ENCODE assay signal across 26 mouse cellular contexts in the genomic region with DNA sequence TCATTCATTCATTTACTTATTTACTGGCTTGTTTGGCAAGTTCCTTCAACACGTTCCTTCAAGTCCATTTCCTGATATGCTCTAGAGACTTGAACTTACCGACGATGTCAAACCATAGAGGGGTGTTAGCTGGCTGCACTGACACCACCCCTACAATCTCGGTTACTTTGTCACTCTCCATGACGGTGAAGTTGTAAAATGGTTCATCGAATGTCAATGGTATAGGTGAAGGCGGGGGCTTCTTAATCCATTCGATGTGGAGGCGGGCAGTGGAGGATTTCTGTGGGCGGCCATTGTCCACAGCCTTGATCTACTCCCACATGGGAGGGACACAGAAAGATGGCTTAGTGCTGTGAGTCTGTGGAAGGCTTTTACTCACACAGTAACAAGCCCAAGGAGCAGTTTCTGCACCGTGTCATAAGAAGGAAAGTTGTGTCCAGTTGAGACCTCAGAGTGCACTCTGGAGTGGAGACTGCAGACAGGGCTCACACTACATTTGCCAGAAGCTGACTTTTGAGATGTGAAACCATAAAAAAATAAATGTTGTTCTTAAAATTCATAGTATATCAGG.
A peak's percentile ranks its signal among the peaks of the same experiment; 100 is the strongest.
DNase-seq lines count a peak whose midpoint lies in the region; ATAC-seq and TF ChIP-seq lines count a peak whose summit lies in the region.
"Had no signal": no experiment of that assay in that cellular context is flagged by ENCODE, and none has a peak within 500 bp of the region (broad histone marks: within the 10 kb centered on the region; RNA-seq: fewer than 3 reads in every experiment).

No protein-coding gene starts in this region.

- DNase-seq in forebrain, postnatal 0 days, result no peak
- DNase-seq in kidney, postnatal 14 days, result no peak
- DNase-seq in left cerebral cortex, adult 2 months (ENCODE audit: extremely low spot score in 1 of 2, low spot score in 2 of 2), result no peak
- no peak for DNase-seq in left cerebral cortex, postnatal 10 days (ENCODE audit: extremely low spot score in 1 of 2, low spot score in 2 of 2)
- DNase-seq: adrenal gland, adult 8-10 months; adrenal gland, postnatal 25 days; cerebellum, adult 11-12 months; cerebellum, adult 8-10 months; cerebellum, postnatal 36 days; embryo, embryonic 11 days; gastrocnemius, postnatal 25 days; heart, adult 18-20 months; heart, postnatal 10 days; heart, postnatal 36 days had no signal

- no peaks in the 10 kb centered on the region for H3K9me3 ChIP-seq in forebrain, embryonic 15.5 days
- no peaks in the 10 kb centered on the region for H3K9me3 ChIP-seq in forebrain, postnatal 0 days (ENCODE audit: low read length)
- H3K9me3 ChIP-seq in kidney, embryonic 16.5 days (ENCODE audit: low read length), result no peaks in the 10 kb centered on the region
- H3K9me3 ChIP-seq: embryonic facial prominence, embryonic 10.5 days; embryonic facial prominence, embryonic 13.5 days; forebrain, embryonic 12.5 days; heart, embryonic 12.5 days; heart, embryonic 15.5 days; hindbrain, embryonic 10.5 days; hindbrain, embryonic 13.5 days had no signal

- H3K9ac ChIP-seq in forebrain, embryonic 15.5 days (replicated peaks), result no peak overlapping the region
- H3K9ac ChIP-seq in forebrain, postnatal 0 days, result no peak overlapping the region
- H3K9ac ChIP-seq in kidney, embryonic 16.5 days (replicated peaks; ENCODE audit: low read length), result no peak overlapping the region
- H3K9ac ChIP-seq: embryonic facial prominence, embryonic 13.5 days; forebrain, embryonic 12.5 days; heart, embryonic 12.5 days; heart, embryonic 15.5 days; hindbrain, embryonic 13.5 days had no signal

- H3K27ac ChIP-seq in forebrain, embryonic 15.5 days (replicated peaks), result peak overlapping the region; percentile 78; the same call in 1 of the 2 replicates
- H3K27ac ChIP-seq in forebrain, postnatal 0 days (ENCODE audit: low read depth, low read length), result no peak overlapping the region
- no peak overlapping the region for H3K27ac ChIP-seq in kidney, embryonic 16.5 days (ENCODE audit: low read length)
- peak overlapping the region; percentile 63; the same call in 1 of the 2 replicates for H3K27ac ChIP-seq in left cerebral cortex, adult 2 months
- H3K27ac ChIP-seq: embryonic facial prominence, embryonic 10.5 days; embryonic facial prominence, embryonic 13.5 days; forebrain, embryonic 12.5 days; heart, embryonic 15.5 days; hindbrain, embryonic 10.5 days had no signal

- ATAC-seq in forebrain, embryonic 15.5 days (replicated peaks), result no peak
- ATAC-seq in forebrain, postnatal 0 days, result no peak
- ATAC-seq in kidney, embryonic 16.5 days (ENCODE audit: low FRiP score, low TSS enrichment), result peak; percentile 44; the same call in 1 of the 2 replicates
- ATAC-seq: activated CD4-positive, CD25-positive, alpha-beta regulatory T cell, adult 4 months; hindbrain, embryonic 16.5 days had no signal

- no peak overlapping the region for H3K4me2 ChIP-seq in forebrain, embryonic 15.5 days (replicated peaks)
- no peak overlapping the region for H3K4me2 ChIP-seq in forebrain, postnatal 0 days (ENCODE audit: low read depth)
- H3K4me2 ChIP-seq in kidney, embryonic 16.5 days (replicated peaks; ENCODE audit: low read depth, low read length), result no peak overlapping the region
- H3K4me2 ChIP-seq: embryonic facial prominence, embryonic 13.5 days; forebrain, embryonic 12.5 days; heart, embryonic 12.5 days; heart, embryonic 15.5 days; hindbrain, embryonic 13.5 days had no signal

- 71% methylated on average over 11 of the region's 11 CpGs for WGBS in forebrain, embryonic 15.5 days
- WGBS in forebrain, postnatal 0 days, result 77% methylated on average over 11 of the region's 11 CpGs
- WGBS in kidney, embryonic 16.5 days, result 43% methylated on average over 11 of the region's 11 CpGs

- intact Hi-C loops in left cerebral cortex, adult 2 months (cut with DNase I), result loop anchor here (1.0 to 10.0 kb wide), 3 partner anchors 85 to 1365 kb away; no protein-coding TSS in a partner anchor
- intact Hi-C loops in left cerebral cortex, postnatal 10 days (cut with DNase I), result loop anchor here (5.0 kb wide), 1 partner anchor 83 kb away; no protein-coding TSS in a partner anchor

- no peaks in the 10 kb centered on the region for H3K36me3 ChIP-seq in forebrain, embryonic 15.5 days
- no peaks in the 10 kb centered on the region for H3K36me3 ChIP-seq in forebrain, postnatal 0 days (ENCODE audit: insufficient read depth)
- H3K36me3 ChIP-seq in kidney, embryonic 16.5 days (ENCODE audit: insufficient read depth, low read length), result no peaks in the 10 kb centered on the region
- H3K36me3 ChIP-seq: embryonic facial prominence, embryonic 10.5 days; embryonic facial prominence, embryonic 13.5 days; forebrain, embryonic 12.5 days; heart, embryonic 12.5 days; heart, embryonic 15.5 days; hindbrain, embryonic 10.5 days; hindbrain, embryonic 13.5 days had no signal

- no peaks in the 10 kb centered on the region for H3K27me3 ChIP-seq in forebrain, embryonic 15.5 days
- H3K27me3 ChIP-seq in forebrain, postnatal 0 days (ENCODE audit: insufficient read depth, low read length), result no peaks in the 10 kb centered on the region
- no peaks in the 10 kb centered on the region for H3K27me3 ChIP-seq in kidney, embryonic 16.5 days (ENCODE audit: insufficient read depth, low read length)
- H3K27me3 ChIP-seq: embryonic facial prominence, embryonic 13.5 days; forebrain, embryonic 12.5 days; heart, embryonic 12.5 days; heart, embryonic 15.5 days; hindbrain, embryonic 13.5 days had no signal

- H3K4me1 ChIP-seq in forebrain, embryonic 15.5 days, result peaks cover 30% of the 10 kb centered on the region
- peaks cover 13% of the 10 kb centered on the region; the same call in 1 of the 2 replicates for H3K4me1 ChIP-seq in forebrain, postnatal 0 days (ENCODE audit: insufficient read depth)
- peaks cover 11% of the 10 kb centered on the region; the same call in 1 of the 2 replicates for H3K4me1 ChIP-seq in kidney, embryonic 16.5 days (ENCODE audit: insufficient read depth, low read length)
- H3K4me1 ChIP-seq: heart, embryonic 15.5 days; hindbrain, embryonic 10.5 days had no signal

- no peak for TF ChIP-seq CTCF in forebrain, postnatal 0 days (IDR thresholded peaks at IDR 0.05; ENCODE audit: low read depth)
- TF ChIP-seq CTCF in left cerebral cortex, adult 2 months (IDR thresholded peaks at IDR 0.05), result no peak

- no peak overlapping the region for H3K4me3 ChIP-seq in forebrain, embryonic 15.5 days
- H3K4me3 ChIP-seq in forebrain, postnatal 0 days (ENCODE audit: low read depth, low read length), result no peak overlapping the region
- no peak overlapping the region for H3K4me3 ChIP-seq in kidney, embryonic 16.5 days (ENCODE audit: low read length)
- no peak overlapping the region for H3K4me3 ChIP-seq in left cerebral cortex, adult 2 months
- H3K4me3 ChIP-seq: embryonic facial prominence, embryonic 10.5 days; embryonic facial prominence, embryonic 13.5 days; erythroblast, embryonic 14.5 days; forebrain, embryonic 12.5 days; heart, embryonic 12.5 days; heart, embryonic 15.5 days; hindbrain, embryonic 10.5 days; hindbrain, embryonic 13.5 days had no signal

Comparison
In these comparisons a context has a peak if more than half of its experiments do, and no peak if none do; other contexts are left out.
1. H3K27ac ChIP-seq: peak in forebrain, embryonic 15.5 days (single experiment) and left cerebral cortex, adult 2 months (single experiment); none in forebrain, postnatal 0 days (single experiment) and kidney, embryonic 16.5 days (single experiment).